Mouse (Mus musculus): ENCODE data around the gene Gm3952. TPM values are rescaled to one million over a fixed set of nuclear protein-coding genes. Genes with fewer than 3 reads are reported as not detected.

Gene Gm3952
- polyA plus RNA-seq, 1 experiment from 2014 or later: not detected

GRCm38 (mm10) chr8:128696701-128697397 lies 101.6 kb downstream of the Gm3952 start:
- no peak overlapping the region for H3K4me3 ChIP-seq
- no peaks in the 10 kb centered on the region for H3K27me3 ChIP-seq
- no peak overlapping the region for H3K4me2 ChIP-seq
- no peak overlapping the region for H3K27ac ChIP-seq (replicated peaks)
- H3K9ac ChIP-seq: no peak overlapping the region
- no peaks in the 10 kb centered on the region for H3K36me3 ChIP-seq
- no peak for ATAC-seq (ENCODE audit: low FRiP score, low read depth)
- H3K9me3 ChIP-seq: no peaks in the 10 kb centered on the region
- H3K4me1 ChIP-seq (replicated peaks): peaks cover 10% of the 10 kb centered on the region; the same call in 1 of the 2 replicates
- 96% methylated on average over 1 of the region's 1 CpGs for WGBS

Other genes with a start within 250 kb of the Gm3952 start
- 88.0 and 91.7 TPM in 2 replicates for gene Itgb1, start 113.0 kb downstream of the Gm3952 start, polyA plus RNA-seq (2015; fragmentation: Nextera tagmentation; extraction: Ambion mirVana)